Mouse (Mus musculus) hindbrain, embryonic 15.5 days (tissue): ENCODE data around the gene Car10. TPM values are rescaled to one million over a fixed set of nuclear protein-coding genes. Genes with fewer than 3 reads are reported as not detected.

Source experiments
- ATAC-seq: fragments of 200-750 bp; cut with Nextera tagmentation; 2 replicates; pipeline ENCODE4 v1.8.0; 2017; ENCODE audit warnings: low read depth, moderate number of reproducible peaks, moderate TSS enrichment; ENCODE audit not compliant: low FRiP score
- H3K27ac ChIP-seq: fragments of 300-500 bp; sonication (generic); replicated peaks from 2 replicates; pipeline ENCODE4 v1.5.1; 2015; ENCODE audit warnings: mild to moderate bottlenecking, inconsistent platforms
- H3K27me3 ChIP-seq: fragments of 300-500 bp; sonication (generic); 2 replicates; pipeline ENCODE4 v1.6.1; 2015; ENCODE audit warnings: control low read depth, inconsistent platforms
- H3K36me3 ChIP-seq: fragments of 300-500 bp; sonication (generic); 2 replicates; pipeline ENCODE4 v1.6.1; 2015; ENCODE audit warnings: control low read depth, inconsistent platforms
- H3K4me1 ChIP-seq: fragments of 300-500 bp; sonication (generic); replicated peaks from 2 replicates; pipeline ENCODE4 v1.6.1; 2015; ENCODE audit warnings: control low read depth, inconsistent platforms
- H3K4me2 ChIP-seq: fragments of 300-500 bp; sonication (generic); 2 replicates; pipeline ENCODE4 v1.6.1; 2015; ENCODE audit warnings: moderate library complexity, mild to moderate bottlenecking, inconsistent platforms
- H3K4me3 ChIP-seq: fragments of 300-500 bp; sonication (generic); 2 replicates; pipeline ENCODE4 v1.5.1; 2015; ENCODE audit warnings: mild to moderate bottlenecking, inconsistent platforms
- H3K9ac ChIP-seq: fragments of 300-500 bp; sonication (generic); 2 replicates; pipeline ENCODE4 v1.6.1; 2015; ENCODE audit warnings: inconsistent platforms
- H3K9me3 ChIP-seq: fragments of 300-500 bp; sonication (generic); 2 replicates; pipeline ENCODE4 v1.6.1; 2016; ENCODE audit warnings: control low read depth, inconsistent platforms
- WGBS: fragments of 180-500 bp; shearing (Covaris S2); methylation state at CpG from one replicate; pipeline ENCODE4 v1.1.7; 2015; 5-methylcytosine and 5-hydroxymethylcytosine counted together
- polyA plus RNA-seq: library from polyadenylated mRNA; unstranded; fragments of >200 nt; fragmentation: Nextera tagmentation; extraction: Ambion mirVana; gene quantifications from 2 replicates; pipeline ENCODE4 v1.2.1, GENCODE M21; 2015

The Car10 gene
- polyA plus RNA-seq, 1 experiment from 2014 or later, result 54.4 TPM

DNA sequence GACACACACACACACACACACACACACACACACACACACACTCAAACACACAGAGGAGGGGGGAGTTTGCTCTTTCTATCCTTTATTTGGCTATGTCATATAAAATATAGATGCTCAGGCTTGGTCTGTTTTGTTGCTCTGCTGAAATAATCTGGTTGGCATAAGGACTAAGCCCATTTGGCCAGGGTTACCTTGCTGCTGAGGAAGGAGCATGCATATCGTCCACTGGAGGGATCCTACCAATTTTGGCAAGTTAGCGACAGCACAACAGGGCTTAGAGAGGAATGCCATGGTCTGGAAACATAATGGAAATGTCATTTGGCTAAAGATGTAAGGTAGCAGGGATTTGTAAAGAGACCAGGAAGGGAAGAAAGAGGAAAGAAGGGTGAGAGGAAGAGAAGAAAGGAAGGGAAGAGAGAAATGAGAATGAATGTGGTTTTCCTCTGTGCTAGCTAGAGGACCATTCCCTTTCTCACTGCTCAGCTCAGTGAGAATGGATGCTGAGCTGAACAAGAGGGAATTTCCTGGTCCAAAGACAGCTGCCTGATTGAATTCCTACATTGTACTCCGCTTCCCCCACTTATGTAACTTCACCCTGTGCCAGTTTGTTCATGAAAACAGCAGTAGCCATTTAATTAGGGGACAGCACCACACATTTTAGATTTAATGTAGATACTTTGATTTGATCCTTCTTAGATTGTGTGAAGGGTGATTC is 5.4 kb downstream of the Car10 start:
- Histone ChIP-seq H3K9ac (no peak overlapping the region), H3K9me3 (no peaks in the 10 kb centered on the region), H3K36me3 (no peaks in the 10 kb centered on the region), H3K27me3 (no peaks in the 10 kb centered on the region), H3K4me2 (peak overlapping the region; percentile 94), H3K4me3 (peak overlapping the region; percentile 72), H3K27ac (0 out of 2 replicates have a peak overlapping the region, but pooled peaks have one; percentile 20), H3K4me1 (peaks cover 3% of the 10 kb centered on the region; the same call in 1 of the 2 replicates)
- 44% methylated on average over 3 of the region's 3 CpGs for WGBS
- ATAC-seq, result no peak

- H3K4me2 ChIP-seq, result no peak overlapping the region
- no peak overlapping the region for H3K27ac ChIP-seq
- ATAC-seq, result no peak
- H3K27me3 ChIP-seq, result no peaks in the 10 kb centered on the region
- 84% methylated on average over 1 of the region's 1 CpGs for WGBS
- no peak overlapping the region for H3K9ac ChIP-seq
- no peaks in the 10 kb centered on the region for H3K4me1 ChIP-seq
- no peaks in the 10 kb centered on the region for H3K36me3 ChIP-seq
- H3K4me3 ChIP-seq, result no peak overlapping the region
- H3K9me3 ChIP-seq, result no peaks in the 10 kb centered on the region
Observed at GRCm38 (mm10) chr11:93109451-93109850, 11.6 kb downstream of the Car10 start.

- Histone ChIP-seq H3K4me3 (no peak overlapping the region), H3K4me2 (no peak overlapping the region), H3K4me1 (no peaks in the 10 kb centered on the region), H3K36me3 (no peaks in the 10 kb centered on the region), H3K27ac (no peak overlapping the region), H3K9ac (no peak overlapping the region), H3K9me3 (no peaks in the 10 kb centered on the region), H3K27me3 (no peaks in the 10 kb centered on the region)
- WGBS, result 74% methylated on average over 10 of the region's 10 CpGs
- no peak for ATAC-seq
Observed at GRCm38 (mm10) chr11:93120766-93121415, 23.1 kb downstream of the Car10 start.

DNA sequence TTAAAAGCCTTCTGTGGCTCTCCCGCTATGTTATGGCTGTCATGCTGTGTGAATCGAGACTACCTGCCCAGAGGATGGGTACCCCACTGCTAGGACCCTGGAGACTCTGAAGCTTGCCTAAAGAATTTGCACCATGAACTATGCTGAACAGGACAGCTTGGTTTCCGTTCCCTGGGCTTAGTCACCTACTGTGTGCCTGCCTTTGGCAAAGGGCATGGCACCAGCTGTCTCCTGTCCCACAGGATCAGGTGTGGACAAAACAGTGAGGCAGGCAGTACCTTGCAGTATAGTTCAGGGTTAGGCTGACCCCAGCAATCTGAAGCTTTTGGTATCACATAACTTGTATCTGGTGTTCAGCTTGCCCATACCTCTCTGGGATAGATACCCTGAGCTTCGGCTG is 25.9 kb downstream of the Car10 start:
- no peak for ATAC-seq

GRCm38 (mm10) chr11:93126466-93126865 is 28.6 kb downstream of the Car10 start:
- H3K27ac ChIP-seq, result no peak overlapping the region
- no peak for ATAC-seq
- no peak overlapping the region for H3K4me2 ChIP-seq
- no peaks in the 10 kb centered on the region for H3K27me3 ChIP-seq
- H3K4me1 ChIP-seq, result no peaks in the 10 kb centered on the region
- H3K4me3 ChIP-seq, result no peak overlapping the region
- no peak overlapping the region for H3K9ac ChIP-seq
- no peaks in the 10 kb centered on the region for H3K9me3 ChIP-seq
- H3K36me3 ChIP-seq, result no peaks in the 10 kb centered on the region
- 95% methylated on average over 3 of the region's 3 CpGs for WGBS

More for the DNA sequence above, 25.9 kb downstream of the Car10 start:
- H3K4me2 ChIP-seq, result no peak overlapping the region
- no peak overlapping the region for H3K9ac ChIP-seq
- WGBS, result 75% methylated on average over 4 of the region's 4 CpGs
- H3K27ac ChIP-seq, result no peak overlapping the region
- no peak overlapping the region for H3K4me3 ChIP-seq
- H3K4me1 ChIP-seq, result no peaks in the 10 kb centered on the region
- no peaks in the 10 kb centered on the region for H3K27me3 ChIP-seq
- no peaks in the 10 kb centered on the region for H3K9me3 ChIP-seq
- H3K36me3 ChIP-seq, result no peaks in the 10 kb centered on the region

GRCm38 (mm10) chr11:93128481-93128880 is 30.7 kb downstream of the Car10 start:
- no peak overlapping the region for H3K9ac ChIP-seq
- H3K27me3 ChIP-seq, result no peaks in the 10 kb centered on the region
- no peak overlapping the region for H3K4me3 ChIP-seq
- no peaks in the 10 kb centered on the region for H3K36me3 ChIP-seq
- no peaks in the 10 kb centered on the region for H3K4me1 ChIP-seq
- H3K27ac ChIP-seq, result no peak overlapping the region
- H3K9me3 ChIP-seq, result no peaks in the 10 kb centered on the region
- H3K4me2 ChIP-seq, result no peak overlapping the region
- no peak for ATAC-seq
- WGBS, result 85% methylated on average over 2 of the region's 2 CpGs

DNA sequence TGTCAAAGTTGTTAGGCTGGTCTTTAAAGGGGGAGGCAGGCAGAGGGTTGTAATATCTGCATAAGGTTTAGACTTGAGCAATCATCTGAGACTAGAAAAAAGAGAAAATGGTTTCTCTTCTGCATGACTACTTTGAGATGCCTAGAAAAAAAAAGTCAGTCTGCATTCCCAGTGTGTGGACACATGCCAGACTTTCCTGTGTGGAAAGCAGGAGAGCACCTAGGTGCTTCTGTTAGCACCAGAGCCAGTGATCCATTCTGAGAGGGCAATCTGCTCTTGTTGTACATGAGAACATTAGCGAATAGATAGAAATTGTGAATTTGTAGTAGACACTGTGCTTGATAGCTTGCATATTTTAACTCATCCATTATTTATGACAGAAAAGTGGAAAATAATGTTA is 40.0 kb downstream of the Car10 start:
- no peak overlapping the region for H3K9ac ChIP-seq
- no peak overlapping the region for H3K4me2 ChIP-seq
- H3K27ac ChIP-seq, result no peak overlapping the region
- no peak overlapping the region for H3K4me3 ChIP-seq
- ATAC-seq, result no peak
- no peaks in the 10 kb centered on the region for H3K4me1 ChIP-seq
- no peaks in the 10 kb centered on the region for H3K27me3 ChIP-seq
- no peaks in the 10 kb centered on the region for H3K9me3 ChIP-seq
- WGBS, result 83% methylated on average over 1 of the region's 1 CpGs
- no peaks in the 10 kb centered on the region for H3K36me3 ChIP-seq

GRCm38 (mm10) chr11:93141727-93142126 is 43.9 kb downstream of the Car10 start:
- Histone ChIP-seq H3K27ac (no peak overlapping the region), H3K9ac (no peak overlapping the region), H3K4me2 (no peak overlapping the region), H3K9me3 (no peaks in the 10 kb centered on the region), H3K36me3 (no peaks in the 10 kb centered on the region), H3K4me1 (no peaks in the 10 kb centered on the region), H3K27me3 (no peaks in the 10 kb centered on the region), H3K4me3 (no peak overlapping the region)
- ATAC-seq, result no peak
- 73% methylated on average over 1 of the region's 1 CpGs for WGBS

GRCm38 (mm10) chr11:93144544-93144943 is 46.7 kb downstream of the Car10 start:
- H3K9me3 ChIP-seq, result no peaks in the 10 kb centered on the region
- H3K4me1 ChIP-seq, result no peaks in the 10 kb centered on the region
- H3K27ac ChIP-seq, result no peak overlapping the region
- H3K4me3 ChIP-seq, result no peak overlapping the region
- H3K27me3 ChIP-seq, result no peaks in the 10 kb centered on the region
- no peaks in the 10 kb centered on the region for H3K36me3 ChIP-seq
- no peak overlapping the region for H3K9ac ChIP-seq
- no peak for ATAC-seq
- no peak overlapping the region for H3K4me2 ChIP-seq
- WGBS, result 15% methylated on average over 2 of the region's 2 CpGs

- Histone ChIP-seq H3K9me3 (no peaks in the 10 kb centered on the region), H3K4me1 (no peaks in the 10 kb centered on the region), H3K36me3 (no peaks in the 10 kb centered on the region), H3K27ac (no peak overlapping the region), H3K4me2 (no peak overlapping the region), H3K27me3 (no peaks in the 10 kb centered on the region), H3K9ac (no peak overlapping the region), H3K4me3 (no peak overlapping the region)
- ATAC-seq, result no peak
- 75% methylated on average over 3 of the region's 3 CpGs for WGBS
Observed at GRCm38 (mm10) chr11:93154910-93155309, 57.1 kb downstream of the Car10 start.

- Histone ChIP-seq H3K27me3 (no peaks in the 10 kb centered on the region), H3K27ac (no peak overlapping the region), H3K36me3 (no peaks in the 10 kb centered on the region), H3K4me1 (no peaks in the 10 kb centered on the region), H3K9me3 (no peaks in the 10 kb centered on the region), H3K4me3 (no peak overlapping the region), H3K4me2 (no peak overlapping the region), H3K9ac (no peak overlapping the region)
- ATAC-seq, result no peak
Observed at GRCm38 (mm10) chr11:93172430-93172829, 74.6 kb downstream of the Car10 start.

DNA sequence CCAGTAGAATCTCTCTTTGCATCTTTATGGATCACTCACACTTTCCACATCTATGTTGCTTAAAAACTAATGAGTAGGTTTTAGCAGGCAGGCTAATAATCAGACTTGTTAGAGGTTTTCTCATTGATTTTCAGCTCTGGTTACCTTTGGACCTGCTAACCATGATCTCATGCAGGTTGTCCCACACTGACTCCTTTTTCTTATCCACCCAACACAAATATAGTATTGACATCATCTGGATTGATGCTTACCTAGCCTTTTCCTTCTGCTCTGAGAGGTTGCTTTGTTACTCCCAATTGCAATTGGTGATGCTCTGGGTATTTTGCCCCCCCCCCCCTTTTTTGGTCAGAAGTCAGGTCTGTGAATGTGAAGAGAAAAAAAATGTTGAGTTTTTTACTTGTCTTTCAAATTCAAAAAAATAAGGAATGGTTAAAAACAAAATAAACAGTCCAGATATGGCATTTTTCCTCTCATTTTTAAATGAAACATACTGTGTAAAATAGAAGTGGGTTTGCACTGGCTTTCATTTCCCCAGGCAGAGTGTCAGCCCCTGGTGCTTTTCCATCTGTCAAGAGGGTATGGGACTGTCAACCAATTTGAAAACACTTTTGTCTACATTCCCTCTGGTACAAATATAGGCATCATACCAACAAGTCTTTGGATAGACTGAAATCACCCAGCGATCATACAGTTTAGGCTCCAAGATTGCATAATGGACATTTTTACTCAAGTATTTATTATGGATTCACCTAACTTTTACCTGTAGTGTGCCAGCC is 75.9 kb downstream of the Car10 start:
- 89% methylated on average over 1 of the region's 1 CpGs for WGBS
- no peak overlapping the region for H3K9ac ChIP-seq
- H3K4me2 ChIP-seq, result no peak overlapping the region

More for the DNA sequence above, 75.9 kb downstream of the Car10 start:
- Histone ChIP-seq H3K4me1 (no peaks in the 10 kb centered on the region), H3K9me3 (no peaks in the 10 kb centered on the region), H3K4me3 (no peak overlapping the region), H3K27me3 (no peaks in the 10 kb centered on the region), H3K27ac (no peak overlapping the region), H3K36me3 (no peaks in the 10 kb centered on the region)
- no peak for ATAC-seq
